Mouse (Mus musculus) small intestine, adult 2 months (tissue): Measurements from ENCODE around the gene Tns1.

Source experiments
- CTCF ChIP-seq: fragments of 200-500 bp; IDR thresholded peaks from 2 replicates; pipeline ENCODE4 v1.5.1; 2012; ENCODE audit warnings: low read depth, mild to moderate bottlenecking, control low read depth, inconsistent platforms, low read length, moderate library complexity, mixed read lengths; ENCODE audit not compliant: insufficient replicate concordance, insufficient read length; ENCODE audit errors: extremely low read depth
- POLR2A ChIP-seq: fragments of 200-500 bp; IDR thresholded peaks from 2 replicates; pipeline ENCODE4 v1.6.1; 2012; ENCODE audit warnings: low read depth, mild to moderate bottlenecking, control low read depth, inconsistent platforms, low read length, moderate library complexity

GRCm38 (mm10) chr1:74024452-74025190, 99.6 kb downstream of the Tns1 start:
- TF ChIP-seq POLR2A, result no peak
- TF ChIP-seq CTCF, result no peak
